Mouse (Mus musculus) heart, embryonic 12.5 days (tissue): ENCODE data around the gene Gdpgp1. TPM values are rescaled to one million over a fixed set of nuclear protein-coding genes. Genes with fewer than 3 reads are reported as not detected.
A peak's percentile ranks its signal among the peaks of the same experiment; 100 is the strongest.

ENCODE experiments used
- ATAC-seq: fragments of 200-750 bp; cut with Nextera tagmentation; 2 replicates; pipeline ENCODE4 v1.8.0; 2017; ENCODE audit warnings: moderate TSS enrichment, moderate library complexity; ENCODE audit not compliant: insufficient number of reproducible peaks, low FRiP score
- H3K27ac ChIP-seq: fragments of 300-500 bp; sonication (generic); 2 replicates; pipeline ENCODE4 v1.5.1; 2016; ENCODE audit warnings: mild to moderate bottlenecking, moderate library complexity; ENCODE audit not compliant: poor library complexity, severe bottlenecking
- H3K27me3 ChIP-seq: fragments of 300-500 bp; sonication (generic); replicated peaks from 2 replicates; pipeline ENCODE4 v1.6.1; 2016; ENCODE audit warnings: mild to moderate bottlenecking, moderate library complexity
- H3K36me3 ChIP-seq: fragments of 300-500 bp; sonication (generic); 2 replicates; pipeline ENCODE4 v1.6.1; 2016; ENCODE audit warnings: mild to moderate bottlenecking, moderate library complexity
- H3K4me1 ChIP-seq: fragments of 300-500 bp; sonication (generic); replicated peaks from 2 replicates; pipeline ENCODE4 v1.6.1; 2016; ENCODE audit warnings: mild to moderate bottlenecking
- H3K4me2 ChIP-seq: fragments of 300-500 bp; sonication (generic); 2 replicates; pipeline ENCODE4 v1.6.1; 2016; ENCODE audit warnings: mild to moderate bottlenecking, moderate library complexity
- H3K4me3 ChIP-seq: fragments of 300-500 bp; sonication (generic); 2 replicates; pipeline ENCODE4 v1.5.1; 2016; ENCODE audit warnings: mild to moderate bottlenecking
- H3K9ac ChIP-seq: fragments of 300-500 bp; sonication (generic); 2 replicates; pipeline ENCODE4 v1.6.1; 2016; ENCODE audit warnings: mild to moderate bottlenecking, moderate library complexity
- H3K9me3 ChIP-seq: fragments of 300-500 bp; sonication (generic); replicated peaks from 2 replicates; pipeline ENCODE4 v1.6.1; 2016; ENCODE audit warnings: mild to moderate bottlenecking, moderate library complexity
- WGBS: fragments of 180-500 bp; shearing (Covaris S2); methylation state at CpG from one replicate; pipeline ENCODE4 v1.1.7; 2016; 5-methylcytosine and 5-hydroxymethylcytosine counted together
- polyA plus RNA-seq: library from polyadenylated mRNA; unstranded; fragments of >200 nt; fragmentation: Nextera tagmentation; extraction: Ambion mirVana; gene quantifications from 2 replicates; pipeline ENCODE4 v1.2.1, GENCODE M21; 2016

Gene Gdpgp1
- polyA plus RNA-seq, 1 experiment from 2014 or later: 3.6 TPM

GRCm38 (mm10) chr7:80191455-80191854 is 41.2 kb upstream of the Gdpgp1 start:
- H3K4me1 ChIP-seq: peaks cover 55% of the 10 kb centered on the region
- ATAC-seq: no peak
- peak overlapping the region; percentile 51 for H3K9ac ChIP-seq
- H3K27me3 ChIP-seq: no peaks in the 10 kb centered on the region; the same call in 1 of the 2 replicates
- H3K36me3 ChIP-seq: no peaks in the 10 kb centered on the region
- 55% methylated on average over 5 of the region's 5 CpGs for WGBS
- H3K9me3 ChIP-seq: no peaks in the 10 kb centered on the region
- H3K4me2 ChIP-seq: no peak overlapping the region
- no peak overlapping the region for H3K4me3 ChIP-seq
- H3K27ac ChIP-seq: peak overlapping the region; percentile 81; the same call in 1 of the 2 replicates

- no peaks in the 10 kb centered on the region for H3K36me3 ChIP-seq
- H3K27ac ChIP-seq: peak overlapping the region; percentile 81
- H3K27me3 ChIP-seq: no peaks in the 10 kb centered on the region; the same call in 1 of the 2 replicates
- peaks cover 50% of the 10 kb centered on the region for H3K4me1 ChIP-seq
- WGBS: 15% methylated on average over 16 of the region's 16 CpGs
- H3K4me3 ChIP-seq: peak overlapping the region; percentile 28
- H3K9me3 ChIP-seq: no peaks in the 10 kb centered on the region
- peak; percentile 91 for ATAC-seq
- H3K9ac ChIP-seq: peak overlapping the region; percentile 51
- peak overlapping the region; percentile 65 for H3K4me2 ChIP-seq
Measured at GRCm38 (mm10) chr7:80192226-80193061, 40.2 kb upstream of the Gdpgp1 start.

- no peak overlapping the region for H3K4me2 ChIP-seq
- ATAC-seq: no peak
- H3K36me3 ChIP-seq: no peaks in the 10 kb centered on the region
- H3K27ac ChIP-seq: no peak overlapping the region
- WGBS: 75% methylated on average over 13 of the region's 13 CpGs
- no peak overlapping the region for H3K4me3 ChIP-seq
- H3K9ac ChIP-seq: no peak overlapping the region
- no peaks in the 10 kb centered on the region; the same call in 1 of the 2 replicates for H3K27me3 ChIP-seq
- peaks cover 48% of the 10 kb centered on the region for H3K4me1 ChIP-seq
- no peaks in the 10 kb centered on the region for H3K9me3 ChIP-seq
Measured at GRCm38 (mm10) chr7:80193941-80194739, 38.5 kb upstream of the Gdpgp1 start.

GRCm38 (mm10) chr7:80195146-80195545 is 37.5 kb upstream of the Gdpgp1 start:
- no peak overlapping the region for H3K4me3 ChIP-seq
- WGBS: 86% methylated on average over 5 of the region's 5 CpGs
- no peaks in the 10 kb centered on the region for H3K36me3 ChIP-seq
- no peaks in the 10 kb centered on the region for H3K9me3 ChIP-seq
- no peak overlapping the region for H3K27ac ChIP-seq
- no peaks in the 10 kb centered on the region; the same call in 1 of the 2 replicates for H3K27me3 ChIP-seq
- H3K4me1 ChIP-seq: peaks cover 50% of the 10 kb centered on the region
- no peak overlapping the region for H3K9ac ChIP-seq
- H3K4me2 ChIP-seq: no peak overlapping the region
- ATAC-seq: no peak

- Histone ChIP-seq H3K4me3 (no peak overlapping the region), H3K36me3 (no peaks in the 10 kb centered on the region), H3K9me3 (no peaks in the 10 kb centered on the region), H3K9ac (no peak overlapping the region), H3K4me1 (peaks cover 45% of the 10 kb centered on the region), H3K4me2 (no peak overlapping the region), H3K27ac (no peak overlapping the region), H3K27me3 (no peaks in the 10 kb centered on the region; the same call in 1 of the 2 replicates)
- 85% methylated on average over 10 of the region's 11 CpGs for WGBS
- ATAC-seq: no peak
Measured at GRCm38 (mm10) chr7:80195576-80196263, 36.9 kb upstream of the Gdpgp1 start.

GRCm38 (mm10) chr7:80197371-80197770 is 35.3 kb upstream of the Gdpgp1 start:
- peak overlapping the region; percentile 80; the same call in 1 of the 2 replicates for H3K9ac ChIP-seq
- 0 out of 2 replicates have a peak, but pooled peaks cover 3% of the 10 kb centered on the region for H3K36me3 ChIP-seq
- peak overlapping the region; percentile 85 for H3K4me2 ChIP-seq
- 0 out of 2 replicates have a peak overlapping the region, but pooled peaks have one; percentile 74 for H3K27ac ChIP-seq
- H3K27me3 ChIP-seq: no peaks in the 10 kb centered on the region
- no peak overlapping the region for H3K4me3 ChIP-seq
- peaks cover 37% of the 10 kb centered on the region for H3K4me1 ChIP-seq
- no peaks in the 10 kb centered on the region for H3K9me3 ChIP-seq
- WGBS: 33% methylated on average over 4 of the region's 4 CpGs
- ATAC-seq: no peak

- no peaks in the 10 kb centered on the region for H3K27me3 ChIP-seq
- peak; percentile 88 for ATAC-seq
- H3K4me1 ChIP-seq: peaks cover 32% of the 10 kb centered on the region
- WGBS: under 1% methylated on average over 70 of the region's 74 CpGs
- H3K27ac ChIP-seq: peak overlapping the region; percentile 74
- H3K9ac ChIP-seq: peak overlapping the region; percentile 80
- H3K4me2 ChIP-seq: peak overlapping the region; percentile 85
- peak overlapping the region; percentile 65 for H3K4me3 ChIP-seq
- 0 out of 2 replicates have a peak, but pooled peaks cover 3% of the 10 kb centered on the region for H3K36me3 ChIP-seq
- no peaks in the 10 kb centered on the region for H3K9me3 ChIP-seq
Measured at GRCm38 (mm10) chr7:80197941-80198778, 34.5 kb upstream of the Gdpgp1 start.

- peak overlapping the region; percentile 74 for H3K27ac ChIP-seq
- peaks cover 39% of the 10 kb centered on the region for H3K4me1 ChIP-seq
- no peaks in the 10 kb centered on the region for H3K9me3 ChIP-seq
- H3K4me2 ChIP-seq: peak overlapping the region; percentile 85
- ATAC-seq: 0 out of 2 replicates have a peak, but pooled peaks have one; percentile 13
- peak overlapping the region; percentile 65 for H3K4me3 ChIP-seq
- H3K27me3 ChIP-seq: no peaks in the 10 kb centered on the region
- H3K36me3 ChIP-seq: 0 out of 2 replicates have a peak, but pooled peaks cover 3% of the 10 kb centered on the region
- WGBS: 5% methylated on average over 11 of the region's 11 CpGs
- peak overlapping the region; percentile 80 for H3K9ac ChIP-seq
Measured at GRCm38 (mm10) chr7:80198863-80199262, 33.8 kb upstream of the Gdpgp1 start.

GRCm38 (mm10) chr7:80199286-80199685 is 33.4 kb upstream of the Gdpgp1 start:
- no peaks in the 10 kb centered on the region for H3K9me3 ChIP-seq

More at GRCm38 (mm10) chr7:80199286-80199685, 33.4 kb upstream of the Gdpgp1 start:
- Histone ChIP-seq H3K4me2 (peak overlapping the region; percentile 85), H3K27me3 (no peaks in the 10 kb centered on the region), H3K4me3 (peak overlapping the region; percentile 65), H3K9ac (peak overlapping the region; percentile 80), H3K36me3 (0 out of 2 replicates have a peak, but pooled peaks cover 3% of the 10 kb centered on the region), H3K27ac (no peak overlapping the region), H3K4me1 (peaks cover 39% of the 10 kb centered on the region)
- 38% methylated on average over 6 of the region's 6 CpGs for WGBS
- ATAC-seq: no peak
